Mouse (Mus musculus): ENCODE data around the gene Uggt2.
"Not testable (repeated sequence)": the region's sequence is repeated elsewhere in the genome, so short reads cannot be mapped to it uniquely, and the experiment has no call there.

The Uggt2 gene

GRCm38 (mm10) chr14:119037076-119037683, 62.0 kb downstream of the Uggt2 start:
- DNase-seq (ENCODE audit: low spot score in 2 of 2) = no peak

GRCm38 (mm10) chr14:119027675-119028253, 71.5 kb downstream of the Uggt2 start:
- no peak for DNase-seq (ENCODE audit: low spot score in 2 of 2)

GRCm38 (mm10) chr14:119027130-119027529, 72.1 kb downstream of the Uggt2 start:
- DNase-seq (ENCODE audit: low spot score in 2 of 2) = peak in 1 of 2 experiments; percentile 66

GRCm38 (mm10) chr14:119025889-119026288, 73.3 kb downstream of the Uggt2 start:
- no peak for DNase-seq (ENCODE audit: low spot score in 2 of 2)

GRCm38 (mm10) chr14:119013549-119013948, 85.7 kb downstream of the Uggt2 start:
- DNase-seq (ENCODE audit: low spot score in 2 of 2) = peak in 1 of 2 experiments; percentile 48

- DNase-seq (ENCODE audit: low spot score in 2 of 2) = peak; percentile 62 to 71
Observed at GRCm38 (mm10) chr14:119012607-119013431, 86.4 kb downstream of the Uggt2 start.

- DNase-seq (ENCODE audit: low spot score in 2 of 2) = no peak
Observed at GRCm38 (mm10) chr14:119009531-119009930, 89.7 kb downstream of the Uggt2 start.

- DNase-seq (ENCODE audit: low spot score in 2 of 2) = no peak
Observed at GRCm38 (mm10) chr14:119008031-119008590, 91.1 kb downstream of the Uggt2 start.

GRCm38 (mm10) chr14:119007103-119007951, 91.9 kb downstream of the Uggt2 start:
- DNase-seq (ENCODE audit: low spot score in 2 of 2) = peak; percentile 98 to 99

GRCm38 (mm10) chr14:119006441-119007102, 92.7 kb downstream of the Uggt2 start:
- DNase-seq (ENCODE audit: low spot score in 2 of 2) = no peak

GRCm38 (mm10) chr14:119005834-119006233, 93.4 kb downstream of the Uggt2 start:
- DNase-seq (ENCODE audit: low spot score in 2 of 2) = no peak

GRCm38 (mm10) chr14:119003320-119003719, 95.9 kb downstream of the Uggt2 start:
- DNase-seq (ENCODE audit: low spot score in 2 of 2) = no peak

GRCm38 (mm10) chr14:118995226-118995925, 103.9 kb downstream of the Uggt2 start:
- no peak for DNase-seq (ENCODE audit: low spot score in 2 of 2)

- no peak for DNase-seq (ENCODE audit: low spot score in 2 of 2)
Observed at GRCm38 (mm10) chr14:118987523-118988496, 111.4 kb downstream of the Uggt2 start.

- peak in 1 of 2 experiments; percentile 80 for DNase-seq (ENCODE audit: low spot score in 2 of 2)
Observed at GRCm38 (mm10) chr14:118986653-118987522, 112.3 kb downstream of the Uggt2 start.

- DNase-seq (ENCODE audit: low spot score in 2 of 2) = no peak
Observed at GRCm38 (mm10) chr14:118984161-118984560, 115.1 kb downstream of the Uggt2 start.

GRCm38 (mm10) chr14:118983396-118983795, 115.8 kb downstream of the Uggt2 start:
- DNase-seq (ENCODE audit: low spot score in 2 of 2) = no peak

- not testable (repeated sequence) for DNase-seq (ENCODE audit: low spot score in 2 of 2)
Observed at GRCm38 (mm10) chr14:118982429-118983045, 116.7 kb downstream of the Uggt2 start.
